Mouse (Mus musculus) intestine, embryonic 15.5 days (tissue): Measurements from ENCODE around the gene Asap3. TPM values are rescaled to one million over a fixed set of nuclear protein-coding genes. Genes with fewer than 3 reads are reported as not detected.
A peak's percentile ranks its signal among the peaks of the same experiment; 100 is the strongest.

Experiments
- ATAC-seq: fragments of 200-750 bp; cut with Nextera tagmentation; 2 replicates; pipeline ENCODE4 v1.8.0; 2017; ENCODE audit warnings: moderate TSS enrichment, moderate library complexity
- H3K27ac ChIP-seq: fragments of 300-500 bp; sonication (generic); 2 replicates; pipeline ENCODE4 v1.5.1; 2015; ENCODE audit warnings: mild to moderate bottlenecking, inconsistent platforms
- H3K27me3 ChIP-seq: fragments of 300-500 bp; sonication (generic); replicated peaks from 2 replicates; pipeline ENCODE4 v1.6.1; 2015; ENCODE audit warnings: inconsistent platforms
- H3K36me3 ChIP-seq: fragments of 300-500 bp; sonication (generic); 2 replicates; pipeline ENCODE4 v1.6.1; 2015; ENCODE audit warnings: inconsistent platforms
- H3K4me1 ChIP-seq: fragments of 300-500 bp; sonication (generic); replicated peaks from 2 replicates; pipeline ENCODE4 v1.6.1; 2015; ENCODE audit warnings: inconsistent platforms
- H3K4me2 ChIP-seq: fragments of 300-500 bp; sonication (generic); replicated peaks from 2 replicates; pipeline ENCODE4 v1.6.1; 2015; ENCODE audit warnings: mild to moderate bottlenecking, inconsistent platforms
- H3K4me3 ChIP-seq: fragments of 300-500 bp; sonication (generic); replicated peaks from 2 replicates; pipeline ENCODE4 v1.5.1; 2015; ENCODE audit warnings: inconsistent platforms
- H3K9ac ChIP-seq: fragments of 300-500 bp; sonication (generic); 2 replicates; pipeline ENCODE4 v1.6.1; 2015; ENCODE audit warnings: inconsistent platforms
- H3K9me3 ChIP-seq: fragments of 300-500 bp; sonication (generic); 2 replicates; pipeline ENCODE4 v1.6.1; 2016; ENCODE audit warnings: inconsistent platforms
- whole genome bisulfite sequencing: fragments of 180-500 bp; shearing (Covaris S2); methylation state at CpG from one replicate; pipeline ENCODE4 v1.1.7; 2015; 5-methylcytosine and 5-hydroxymethylcytosine counted together
- polyA plus RNA-seq: library from polyadenylated mRNA; unstranded; fragments of >200 nt; fragmentation: Nextera tagmentation; extraction: Ambion mirVana; gene quantifications from 2 replicates; pipeline ENCODE4 v1.2.1, GENCODE M21; 2015

The Asap3 gene
- polyA plus RNA-seq, 1 experiment from 2014 or later, result 5.4 TPM

GRCm38 (mm10) chr4:136174216-136175193 lies 31.7 kb upstream of the Asap3 start:
- peaks cover 54% of the 10 kb centered on the region for H3K4me1 ChIP-seq
- 0 out of 2 replicates have a peak overlapping the region, but pooled peaks have one; percentile 17 for H3K9ac ChIP-seq
- H3K4me2 ChIP-seq, result peak overlapping the region; percentile 97
- no peaks in the 10 kb centered on the region for H3K27me3 ChIP-seq
- H3K36me3 ChIP-seq, result no peaks in the 10 kb centered on the region
- 58% methylated on average over 13 of the region's 13 CpGs for WGBS
- H3K27ac ChIP-seq, result peak overlapping the region; percentile 70
- peak overlapping the region; percentile 75; the same call in 1 of the 2 replicates for H3K4me3 ChIP-seq
- H3K9me3 ChIP-seq, result no peaks in the 10 kb centered on the region
- ATAC-seq, result peak; percentile 50

GRCm38 (mm10) chr4:136176022-136176552 lies 30.1 kb upstream of the Asap3 start:
- H3K36me3 ChIP-seq, result no peaks in the 10 kb centered on the region
- H3K4me1 ChIP-seq, result peaks cover 64% of the 10 kb centered on the region
- 62% methylated on average over 10 of the region's 10 CpGs for WGBS
- ATAC-seq, result no peak
- H3K9me3 ChIP-seq, result no peaks in the 10 kb centered on the region
- no peak overlapping the region for H3K9ac ChIP-seq
- 0 out of 2 replicates have a peak overlapping the region, but pooled peaks have one; percentile 45 for H3K27ac ChIP-seq
- H3K27me3 ChIP-seq, result no peaks in the 10 kb centered on the region
- H3K4me3 ChIP-seq, result no peak overlapping the region
- 0 out of 2 replicates have a peak overlapping the region, but pooled peaks have one; percentile 19 for H3K4me2 ChIP-seq

GRCm38 (mm10) chr4:136177244-136177611 lies 28.9 kb upstream of the Asap3 start:
- peaks cover 62% of the 10 kb centered on the region for H3K4me1 ChIP-seq
- H3K4me2 ChIP-seq, result 0 out of 2 replicates have a peak overlapping the region, but pooled peaks have one; percentile 19
- no peak overlapping the region for H3K9ac ChIP-seq
- WGBS, result 38% methylated on average over 8 of the region's 8 CpGs
- no peak overlapping the region for H3K4me3 ChIP-seq
- no peaks in the 10 kb centered on the region for H3K27me3 ChIP-seq
- peak overlapping the region; percentile 81 for H3K27ac ChIP-seq
- no peak for ATAC-seq
- H3K36me3 ChIP-seq, result no peaks in the 10 kb centered on the region
- no peaks in the 10 kb centered on the region for H3K9me3 ChIP-seq

GRCm38 (mm10) chr4:136177612-136178474 lies 28.3 kb upstream of the Asap3 start:
- Histone ChIP-seq H3K9ac (no peak overlapping the region), H3K27ac (peak overlapping the region; percentile 81), H3K4me2 (peak overlapping the region; percentile 19), H3K9me3 (no peaks in the 10 kb centered on the region), H3K4me3 (no peak overlapping the region), H3K4me1 (peaks cover 62% of the 10 kb centered on the region), H3K36me3 (no peaks in the 10 kb centered on the region), H3K27me3 (no peaks in the 10 kb centered on the region)
- 44% methylated on average over 11 of the region's 11 CpGs for WGBS
- peak; percentile 77 for ATAC-seq

- Histone ChIP-seq H3K4me3 (no peak overlapping the region), H3K9me3 (no peaks in the 10 kb centered on the region), H3K4me2 (no peak overlapping the region), H3K4me1 (peaks cover 57% of the 10 kb centered on the region), H3K27ac (peak overlapping the region; percentile 81), H3K27me3 (no peaks in the 10 kb centered on the region), H3K36me3 (no peaks in the 10 kb centered on the region), H3K9ac (no peak overlapping the region)
- ATAC-seq, result no peak
- WGBS, result 82% methylated on average over 12 of the region's 12 CpGs
Measured at GRCm38 (mm10) chr4:136178475-136178921, 27.7 kb upstream of the Asap3 start.

GRCm38 (mm10) chr4:136179456-136179855 lies 26.7 kb upstream of the Asap3 start:
- H3K4me3 ChIP-seq, result no peak overlapping the region
- no peak overlapping the region for H3K9ac ChIP-seq
- peaks cover 50% of the 10 kb centered on the region for H3K4me1 ChIP-seq
- H3K9me3 ChIP-seq, result no peaks in the 10 kb centered on the region
- no peaks in the 10 kb centered on the region for H3K27me3 ChIP-seq
- 90% methylated on average over 7 of the region's 7 CpGs for WGBS
- no peak overlapping the region for H3K27ac ChIP-seq
- ATAC-seq, result no peak
- 0 out of 2 replicates have a peak overlapping the region, but pooled peaks have one; percentile 46 for H3K4me2 ChIP-seq
- H3K36me3 ChIP-seq, result no peaks in the 10 kb centered on the region

GRCm38 (mm10) chr4:136179998-136180397 lies 26.2 kb upstream of the Asap3 start:
- Histone ChIP-seq H3K9me3 (no peaks in the 10 kb centered on the region), H3K4me3 (peak overlapping the region; percentile 24), H3K27me3 (no peaks in the 10 kb centered on the region), H3K9ac (no peak overlapping the region), H3K4me2 (peak overlapping the region; percentile 46), H3K36me3 (no peaks in the 10 kb centered on the region), H3K27ac (0 out of 2 replicates have a peak overlapping the region, but pooled peaks have one; percentile 22), H3K4me1 (peaks cover 45% of the 10 kb centered on the region)
- 14% methylated on average over 15 of the region's 15 CpGs for WGBS
- 0 out of 2 replicates have a peak, but pooled peaks have one; percentile 11 for ATAC-seq

GRCm38 (mm10) chr4:136180408-136181330 lies 25.5 kb upstream of the Asap3 start:
- Histone ChIP-seq H3K27me3 (no peaks in the 10 kb centered on the region), H3K36me3 (no peaks in the 10 kb centered on the region), H3K4me3 (peak overlapping the region; percentile 24), H3K27ac (0 out of 2 replicates have a peak overlapping the region, but pooled peaks have one; percentile 22), H3K4me2 (peak overlapping the region; percentile 46), H3K9me3 (no peaks in the 10 kb centered on the region), H3K4me1 (peaks cover 44% of the 10 kb centered on the region), H3K9ac (no peak overlapping the region)
- WGBS, result 33% methylated on average over 23 of the region's 23 CpGs
- ATAC-seq, result peak; percentile 28

- ATAC-seq, result no peak
- peaks cover 44% of the 10 kb centered on the region for H3K4me1 ChIP-seq
- H3K4me3 ChIP-seq, result no peak overlapping the region
- 0 out of 2 replicates have a peak overlapping the region, but pooled peaks have one; percentile 13 for H3K27ac ChIP-seq
- H3K9ac ChIP-seq, result no peak overlapping the region
- 31% methylated on average over 12 of the region's 12 CpGs for WGBS
- no peaks in the 10 kb centered on the region for H3K9me3 ChIP-seq
- H3K4me2 ChIP-seq, result peak overlapping the region; percentile 26; the same call in 1 of the 2 replicates
- no peaks in the 10 kb centered on the region for H3K36me3 ChIP-seq
- H3K27me3 ChIP-seq, result no peaks in the 10 kb centered on the region
Measured at GRCm38 (mm10) chr4:136181367-136181766, 24.8 kb upstream of the Asap3 start.

- H3K27ac ChIP-seq, result no peak overlapping the region
- H3K4me2 ChIP-seq, result no peak overlapping the region
- no peaks in the 10 kb centered on the region for H3K27me3 ChIP-seq
- whole genome bisulfite sequencing, result 61% methylated on average over 9 of the region's 9 CpGs
- H3K4me1 ChIP-seq, result peaks cover 25% of the 10 kb centered on the region
- no peak overlapping the region for H3K4me3 ChIP-seq
- 0 out of 2 replicates have a peak, but pooled peaks cover 4% of the 10 kb centered on the region for H3K36me3 ChIP-seq
- no peak overlapping the region for H3K9ac ChIP-seq
- H3K9me3 ChIP-seq, result no peaks in the 10 kb centered on the region
- ATAC-seq, result no peak
Measured at GRCm38 (mm10) chr4:136185375-136185774, 20.8 kb upstream of the Asap3 start.
